Mouse (Mus musculus) ovary, postnatal 14 days (tissue): Measurements from ENCODE around the gene Lcp1.

Experiments used
- DNase-seq: peaks from one replicate; pipeline ENCODE4 v3.0.0; 2022; ENCODE audit warnings: low spot score

Lcp1 gene

DNA sequence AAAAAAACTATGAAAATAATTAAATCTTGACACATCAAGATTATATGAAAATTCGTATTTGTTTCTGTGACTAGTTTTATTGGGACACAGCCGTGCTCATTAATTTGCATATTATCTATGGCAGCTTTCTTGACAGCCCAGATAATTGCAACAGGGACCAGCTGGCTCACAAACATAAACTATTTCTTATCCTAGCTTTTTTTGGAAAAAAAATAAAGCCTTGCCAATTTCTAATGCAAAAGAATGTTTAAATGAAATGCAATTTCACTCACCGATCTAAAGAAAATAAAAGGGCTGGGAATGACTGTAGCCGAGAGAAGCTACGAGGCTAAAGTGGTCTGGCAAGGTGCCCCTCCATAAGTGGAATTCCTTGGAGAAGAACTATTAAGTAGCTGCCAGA lies 149.5 kb downstream of the Lcp1 start:
- no peak for DNase-seq
